Mouse (Mus musculus) left cerebral cortex, postnatal 10 days (tissue): ENCODE measurements at regions not wholly inside any gene's neighbourhood (a gene's known extent, or its start where the extent isn't known, plus 50 kb on each side); places are given as distances from the start of the nearest gene placed in this dataset.

ENCODE experiments used
- DNase-seq, 2 experiments: peaks; one replicate each; pipeline ENCODE4 v3.0.0; 2021 to 2022; ENCODE audit warnings: low spot score in 2 of 2, mixed read lengths in 1 of 2; ENCODE audit errors: extremely low spot score in 1 of 2
- intact Hi-C: fragments of 180-260 bp; cut with DNase I; formaldehyde crosslinking; loops from one replicate; pipeline ENCODE4 v1.15.1; 2025

GRCm38 (mm10) chr11:23168546-23169218, 87.2 kb upstream of the Xpo1 start:
- DNase-seq = no peak
- intact Hi-C loops = no loop called here

DNA sequence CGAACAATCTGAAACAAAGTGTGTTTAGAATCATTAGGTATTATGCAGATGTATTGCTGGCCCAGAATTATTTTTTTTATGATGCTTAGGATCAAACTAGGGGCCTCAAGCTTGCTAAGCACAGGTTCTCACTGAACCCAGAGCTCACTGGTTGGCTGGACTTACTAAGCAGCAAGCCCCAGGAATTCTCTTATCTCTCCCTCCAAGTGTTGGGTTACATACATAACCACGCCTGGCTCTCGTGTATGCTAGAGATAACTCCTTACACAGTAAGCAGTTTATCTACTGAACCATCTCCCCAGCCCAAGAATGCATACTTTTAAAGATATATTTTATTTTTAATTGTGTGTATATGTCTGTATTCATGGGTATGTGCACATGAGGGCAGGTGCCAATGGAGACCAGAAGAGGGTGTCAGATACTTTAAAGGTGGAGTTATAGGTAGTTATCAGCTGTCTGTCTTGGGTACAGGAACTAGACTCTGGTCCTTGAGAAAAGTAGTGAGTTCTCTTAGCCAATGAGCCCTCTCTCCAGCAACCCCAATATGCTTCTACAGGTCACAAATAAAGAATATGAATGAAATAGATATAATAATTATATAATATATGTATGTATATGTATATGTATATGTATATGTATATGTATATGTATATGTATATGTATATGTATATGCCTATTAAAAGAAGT, 86.0 kb upstream of the Xpo1 start:
- no peak for DNase-seq
- intact Hi-C loops = no loop called here

DNA sequence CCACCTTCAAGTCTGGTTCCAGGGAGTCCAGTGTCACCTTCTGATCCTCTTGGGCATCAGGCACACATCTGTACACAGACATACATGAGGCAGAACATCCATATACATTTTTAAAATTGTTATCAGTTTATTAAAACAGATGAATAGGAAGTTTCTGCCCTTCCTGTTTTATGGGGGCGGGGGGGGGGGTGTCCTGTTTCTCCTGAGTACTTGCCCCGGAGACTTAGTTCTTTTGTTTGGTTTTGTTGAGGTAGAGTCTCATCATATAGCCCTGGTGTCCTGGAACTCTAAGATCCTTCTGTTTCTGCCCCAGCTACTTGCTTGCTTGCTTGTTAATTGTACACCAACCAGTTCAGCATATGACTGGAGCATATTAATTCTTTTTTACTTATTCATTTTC, 85.0 kb upstream of the Xpo1 start:
- no peak for DNase-seq
- intact Hi-C loops = no loop called here

GRCm38 (mm10) chr11:23171760-23172159, 84.1 kb upstream of the Xpo1 start:
- intact Hi-C loops = no loop called here
- DNase-seq = no peak

DNA sequence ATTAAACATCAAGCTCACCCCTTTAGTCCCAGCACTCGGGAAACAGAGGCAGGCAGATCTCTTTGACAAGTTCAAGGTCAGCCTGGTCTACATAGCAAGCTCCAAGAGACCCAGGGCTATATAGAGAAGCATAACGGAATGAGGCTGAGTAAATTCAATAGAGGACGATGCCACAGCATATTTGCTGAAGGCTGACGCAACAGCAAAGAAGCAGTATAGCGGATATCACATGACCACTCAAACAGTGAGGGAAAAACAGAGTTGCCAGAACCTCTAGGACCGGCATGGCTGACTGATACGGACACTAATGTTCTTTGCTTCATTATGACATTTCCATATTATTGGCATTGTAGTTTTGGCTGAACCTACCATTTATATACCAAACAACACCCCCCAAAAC, 74.2 kb upstream of the Xpo1 start:
- intact Hi-C loops = no loop called here
- DNase-seq = no peak

- no peak for DNase-seq
- intact Hi-C loops = no loop called here
These were observed 70.6 kb upstream of the Xpo1 start for GRCm38 (mm10) chr11:23185211-23185610.

DNA sequence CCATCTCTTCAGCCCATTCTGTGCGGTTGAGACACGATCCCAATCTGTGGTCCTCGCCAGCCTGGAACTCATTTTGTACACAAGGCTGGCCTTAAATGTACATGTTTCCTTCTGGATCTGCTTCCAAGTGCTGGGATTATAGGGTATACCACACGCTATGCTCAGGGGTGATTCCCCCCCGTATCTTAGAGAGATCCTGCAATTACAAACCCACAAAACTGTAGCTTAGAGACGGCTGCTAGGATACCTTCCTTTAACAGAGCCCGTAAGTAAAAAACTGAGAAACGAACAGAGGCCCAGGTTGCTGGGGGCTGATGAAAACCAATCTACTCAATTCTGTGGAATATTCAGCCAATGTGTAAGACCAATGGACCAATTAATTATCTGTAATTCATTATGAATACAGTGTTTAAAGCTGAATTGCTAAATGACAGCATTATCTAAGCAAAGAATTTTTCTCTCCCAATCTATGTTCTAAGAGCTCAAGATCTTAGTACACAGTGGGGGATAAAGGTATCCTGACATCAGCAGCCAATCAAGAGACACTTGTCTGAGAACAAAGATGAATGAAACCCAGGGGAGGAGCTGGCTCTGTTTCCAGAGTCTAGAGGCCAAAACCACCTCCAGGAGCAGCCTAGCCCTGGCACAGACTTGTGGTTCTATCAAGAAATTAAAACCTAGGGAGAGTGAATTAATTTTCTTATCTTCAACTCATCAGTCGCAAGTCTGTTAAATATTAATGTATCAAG, 54.0 kb upstream of the Xpo1 start:
- intact Hi-C loops = no loop called here
- DNase-seq = peak in 1 of 2 experiments; percentile 22

DNA sequence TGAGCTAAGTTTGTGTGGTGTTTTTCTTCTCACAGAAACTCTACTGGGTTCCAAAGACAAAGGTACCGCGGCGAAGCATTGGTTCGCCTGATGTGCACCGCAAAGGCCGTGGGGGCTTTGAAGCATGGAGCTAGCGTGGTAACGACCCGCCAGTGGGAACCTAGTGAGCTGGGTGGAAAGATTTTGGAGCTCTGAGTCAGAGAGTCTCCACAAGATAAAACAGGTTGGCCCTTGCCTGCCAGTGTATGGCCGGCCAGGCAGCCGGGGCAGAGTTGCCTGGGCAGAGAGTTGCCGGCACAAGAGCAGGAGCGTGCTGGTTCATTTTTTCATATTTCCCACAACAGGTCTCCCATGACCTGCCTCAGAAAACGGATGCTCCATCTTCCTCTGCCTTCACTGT, 52.3 kb upstream of the Xpo1 start:
- intact Hi-C loops = no loop called here
- DNase-seq = no peak

DNA sequence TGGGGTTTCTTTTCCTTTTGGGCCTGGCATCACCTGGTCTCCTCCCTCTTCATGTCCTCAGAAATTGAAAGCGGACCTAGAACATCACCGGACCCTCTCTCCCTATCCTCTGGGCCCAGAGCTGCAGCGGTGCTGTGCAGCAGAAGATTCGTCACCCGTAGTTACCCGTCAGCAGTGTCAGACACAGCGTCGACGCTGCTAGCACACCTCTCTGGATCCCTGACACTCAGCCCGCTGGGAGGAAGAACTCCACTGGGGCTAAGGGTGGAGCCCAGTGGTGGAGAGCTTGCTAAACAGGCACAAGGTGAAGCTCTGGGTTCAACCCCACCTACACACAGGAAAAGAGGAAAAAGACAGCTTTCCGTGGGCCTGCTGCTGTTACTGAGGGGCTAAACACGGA, 51.8 kb upstream of the Xpo1 start:
- intact Hi-C loops = no loop called here
- no peak for DNase-seq
